Mouse (Mus musculus) ES-E14 (cell line): ENCODE results near the gene Cdk10.

Experiments
- HCFC1 ChIP-seq: IDR thresholded peaks from 2 replicates; pipeline ENCODE4 v1.6.1; 2012; ENCODE audit warnings: low read length, inconsistent platforms, borderline replicate concordance; ENCODE audit not compliant: insufficient read depth
- MAFK ChIP-seq: IDR thresholded peaks from 2 replicates; pipeline ENCODE4 v1.6.1; 2014; ENCODE audit warnings: mild to moderate bottlenecking, low read depth, low read length, inconsistent platforms; ENCODE audit not compliant: insufficient read depth
- ZC3H11A ChIP-seq: IDR thresholded peaks from 2 replicates; pipeline ENCODE4 v1.6.1; 2012; ENCODE audit warnings: low read depth, mild to moderate bottlenecking, inconsistent platforms, low read length, borderline replicate concordance
- ZNF384 ChIP-seq: IDR thresholded peaks from 2 replicates; pipeline ENCODE4 v1.6.1; 2012; ENCODE audit warnings: low read depth, low read length, inconsistent platforms

GRCm38 (mm10) chr8:123232553-123232952 is 7.9 kb downstream of the Cdk10 start:
- no peak for TF ChIP-seq ZC3H11A
- TF ChIP-seq ZNF384: no peak
- no peak for TF ChIP-seq MAFK
- no peak for TF ChIP-seq HCFC1
